Mouse (Mus musculus) urinary bladder, postnatal 36 days (tissue): ENCODE measurements at regions not wholly inside any gene's neighbourhood (a gene's known extent, or its start where the extent isn't known, plus 50 kb on each side); places are given as distances from the start of the nearest gene placed in this dataset.

Source experiments
- DNase-seq, 2 experiments: peaks; one replicate each; pipeline ENCODE4 v3.0.0; 2022; ENCODE audit warnings: low spot score in 2 of 2, mixed read lengths in 1 of 2

GRCm38 (mm10) chr8:127894284-127894683, 464.1 kb upstream of the Nrp1 start:
- DNase-seq, result no peak

DNA sequence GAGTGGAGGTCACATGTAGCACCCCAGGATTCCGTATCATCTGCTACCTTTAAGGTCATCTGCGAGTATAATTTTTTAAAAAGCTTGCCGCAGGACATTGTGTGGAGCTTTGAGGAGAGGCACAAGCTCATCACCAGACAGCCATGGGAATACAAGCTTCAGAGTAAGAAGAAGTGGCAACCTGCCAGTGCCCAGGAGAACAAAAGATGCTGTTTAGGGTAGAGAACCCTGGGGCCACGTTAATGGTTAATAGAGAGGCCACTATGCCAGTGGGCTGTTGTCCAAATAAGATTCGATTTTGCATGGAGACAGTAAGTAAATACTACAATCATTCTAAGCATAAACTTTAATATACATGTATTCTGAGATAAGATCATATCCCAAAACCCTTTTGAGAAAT, 450.0 kb upstream of the Nrp1 start:
- DNase-seq, result no peak

GRCm38 (mm10) chr8:127909580-127909979, 448.8 kb upstream of the Nrp1 start:
- DNase-seq, result no peak

GRCm38 (mm10) chr8:127914086-127914485, 444.3 kb upstream of the Nrp1 start:
- DNase-seq, result no peak

DNA sequence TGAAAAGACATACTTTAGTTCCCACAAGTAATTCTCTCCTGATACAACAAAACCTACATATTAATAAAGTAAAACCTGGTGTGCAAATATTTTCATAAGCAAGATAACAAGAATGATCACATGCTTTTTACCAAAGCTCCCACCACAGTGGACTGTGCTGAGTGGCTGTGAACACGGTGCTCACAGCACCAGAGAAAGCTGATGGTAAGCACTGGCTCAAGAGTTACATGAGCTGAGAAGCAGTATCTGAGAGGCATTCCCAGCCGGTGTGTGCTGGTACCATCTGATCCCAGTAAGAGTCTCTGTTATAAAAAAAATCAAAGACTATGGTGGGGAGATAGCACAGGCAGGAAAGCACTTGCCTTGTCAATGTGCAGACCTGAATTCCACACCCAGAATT, 443.5 kb upstream of the Nrp1 start:
- DNase-seq, result no peak

DNA sequence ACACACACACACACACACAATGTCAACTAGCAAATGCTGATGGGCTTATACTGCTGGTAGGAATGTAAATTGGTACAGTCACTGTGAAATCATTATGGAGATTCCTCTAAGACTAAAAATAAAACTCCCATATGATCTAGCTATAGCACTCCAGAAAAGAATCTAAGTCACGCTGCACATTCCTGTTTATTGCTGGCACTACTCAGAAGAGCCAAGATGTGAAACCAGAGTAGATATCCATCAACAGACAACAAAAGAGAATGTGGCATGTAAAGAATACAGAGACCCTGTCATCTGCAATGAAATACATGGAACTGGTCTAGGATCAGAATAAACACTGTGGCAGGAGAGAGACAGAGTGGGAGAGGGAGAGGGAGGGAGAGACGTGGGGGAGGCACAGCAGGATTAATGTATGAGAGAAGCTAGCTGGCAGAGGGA, 442.8 kb upstream of the Nrp1 start:
- no peak for DNase-seq

GRCm38 (mm10) chr8:127921925-127922324, 436.5 kb upstream of the Nrp1 start:
- no peak for DNase-seq

DNA sequence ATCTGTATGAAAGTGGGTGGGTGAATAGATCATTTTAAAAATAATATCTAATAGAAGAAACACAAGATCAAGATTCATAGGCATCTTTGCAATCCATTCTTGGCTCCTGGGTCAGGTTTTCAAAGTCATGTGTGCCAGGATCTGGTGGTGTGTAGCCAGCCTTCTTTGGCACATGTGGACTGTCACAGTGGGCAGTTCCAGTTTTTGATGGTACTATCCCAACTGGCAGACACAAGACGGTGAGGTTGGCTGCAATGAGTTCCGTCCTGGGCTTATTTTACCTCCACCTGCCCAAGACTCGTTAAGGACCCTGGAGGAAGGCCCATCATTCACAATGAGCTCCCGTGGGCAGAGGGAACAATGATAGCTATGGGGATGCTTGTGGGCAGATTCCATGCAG, 435.1 kb upstream of the Nrp1 start:
- no peak for DNase-seq

DNA sequence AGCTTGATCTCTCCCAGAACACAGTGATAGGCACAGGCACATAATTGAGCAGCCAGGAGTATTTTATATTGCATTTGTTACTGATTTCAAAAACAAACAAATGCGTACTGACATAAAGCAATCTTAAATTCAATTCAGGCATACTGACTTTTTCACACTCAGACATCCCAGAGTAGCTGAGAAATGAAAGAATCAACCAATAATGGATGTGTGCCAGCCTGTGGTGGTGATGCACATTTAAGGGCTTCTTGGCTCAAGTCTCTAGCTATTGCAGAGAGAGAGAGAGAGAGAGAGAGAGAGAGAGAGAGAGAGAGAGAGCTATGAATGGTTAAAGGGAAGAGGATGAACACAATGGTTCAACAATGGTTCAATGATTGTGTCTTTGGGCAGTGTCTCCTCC, 426.1 kb upstream of the Nrp1 start:
- no peak for DNase-seq

GRCm38 (mm10) chr8:127936792-127937435, 421.5 kb upstream of the Nrp1 start:
- no peak for DNase-seq

DNA sequence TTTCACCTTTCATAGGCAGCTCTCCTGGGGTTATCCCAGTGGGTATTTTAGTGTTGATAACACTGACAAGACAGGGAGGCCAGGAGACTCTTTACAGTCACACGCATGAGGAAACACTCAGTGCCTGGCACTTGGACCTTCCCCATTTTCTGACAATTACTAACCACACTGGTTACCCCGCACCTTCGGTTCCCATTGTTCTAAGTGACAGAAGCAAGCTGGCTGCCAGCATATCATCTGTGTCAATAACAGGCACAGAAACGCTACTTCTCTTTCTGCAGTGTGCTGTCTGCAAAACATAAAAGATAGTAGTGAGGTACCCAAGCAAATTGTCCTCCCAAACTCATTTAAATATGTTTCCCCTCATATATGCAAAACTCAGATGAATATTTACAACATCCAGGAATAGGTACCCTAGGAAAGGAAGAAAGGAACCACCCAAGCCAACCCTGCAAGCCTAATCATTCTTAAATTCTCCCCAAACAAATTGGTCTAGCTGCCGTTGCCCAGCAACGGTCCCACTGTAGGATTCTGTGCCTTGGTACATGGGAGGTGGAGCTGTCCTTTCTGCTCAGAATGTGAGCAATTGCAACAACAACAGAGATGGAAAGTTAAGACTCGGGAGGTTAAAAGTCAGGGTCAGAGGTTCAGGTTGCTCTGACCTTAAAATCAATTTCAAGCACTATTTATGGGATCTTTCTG, 419.0 kb upstream of the Nrp1 start:
- no peak for DNase-seq

GRCm38 (mm10) chr8:127939986-127940359, 418.4 kb upstream of the Nrp1 start:
- no peak for DNase-seq

DNA sequence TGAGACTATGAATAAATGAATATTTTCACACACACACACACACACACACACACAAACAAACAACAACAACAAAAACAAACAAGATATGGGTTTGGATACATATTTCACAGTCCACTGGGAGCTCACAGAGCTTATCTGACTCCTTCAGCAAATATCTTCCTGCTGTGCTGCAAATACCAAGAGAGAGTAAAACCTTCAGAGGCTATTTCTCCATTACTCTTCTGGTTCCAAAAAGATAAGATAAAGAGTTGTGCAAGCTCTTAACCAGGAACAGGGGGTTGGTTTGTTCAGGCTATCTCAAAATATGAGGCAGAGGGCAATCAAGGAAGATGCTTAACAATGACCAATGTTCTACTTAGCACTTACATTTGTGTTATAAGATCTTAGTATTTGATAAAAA, 416.1 kb upstream of the Nrp1 start:
- DNase-seq, result no peak

GRCm38 (mm10) chr8:127944955-127945498, 413.4 kb upstream of the Nrp1 start:
- no peak for DNase-seq

DNA sequence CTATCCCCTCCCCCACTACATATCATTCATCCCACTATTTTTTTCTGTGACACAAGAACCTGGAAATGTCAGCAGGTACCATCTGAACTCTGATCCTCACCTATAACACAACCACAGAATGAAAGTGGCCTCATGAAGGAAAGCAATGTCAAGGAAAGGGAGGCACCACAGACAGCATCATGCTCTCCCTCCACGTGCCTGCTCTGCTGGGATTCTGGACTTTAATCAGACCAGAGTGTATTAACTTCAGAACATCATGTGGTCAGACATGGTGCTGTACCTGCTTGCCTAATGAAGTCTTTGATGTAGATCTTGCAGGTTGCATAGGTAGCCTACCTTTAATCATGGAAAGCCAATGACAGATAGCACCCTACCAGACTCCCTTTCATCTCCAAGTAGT, 400.8 kb upstream of the Nrp1 start:
- DNase-seq, result no peak

- no peak for DNase-seq
Measured at GRCm38 (mm10) chr8:127958351-127959044, 399.9 kb upstream of the Nrp1 start.

- no peak for DNase-seq
Measured at GRCm38 (mm10) chr8:127962862-127963261, 395.5 kb upstream of the Nrp1 start.

GRCm38 (mm10) chr8:127963625-127964024, 394.8 kb upstream of the Nrp1 start:
- no peak for DNase-seq

DNA sequence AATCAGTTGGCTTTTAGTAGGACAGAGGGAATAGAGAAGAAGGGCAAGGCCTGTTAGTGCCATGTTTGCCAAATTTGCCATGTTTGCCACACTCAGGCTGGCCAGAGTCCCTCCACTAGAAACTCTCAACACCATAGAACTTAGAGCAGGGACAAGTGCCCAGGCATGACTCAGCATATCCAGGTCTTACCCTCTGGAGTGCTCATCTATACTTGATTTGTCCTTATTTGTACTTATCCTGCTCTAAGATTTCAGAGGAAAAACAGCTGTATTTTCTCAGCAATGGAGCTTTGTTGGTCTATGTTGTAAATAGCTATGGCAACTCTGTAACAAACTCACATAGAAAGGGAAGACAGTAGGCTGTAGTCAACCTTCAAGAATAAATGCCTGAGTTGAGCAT, 393.6 kb upstream of the Nrp1 start:
- peak in 1 of 2 experiments; percentile 2 for DNase-seq

DNA sequence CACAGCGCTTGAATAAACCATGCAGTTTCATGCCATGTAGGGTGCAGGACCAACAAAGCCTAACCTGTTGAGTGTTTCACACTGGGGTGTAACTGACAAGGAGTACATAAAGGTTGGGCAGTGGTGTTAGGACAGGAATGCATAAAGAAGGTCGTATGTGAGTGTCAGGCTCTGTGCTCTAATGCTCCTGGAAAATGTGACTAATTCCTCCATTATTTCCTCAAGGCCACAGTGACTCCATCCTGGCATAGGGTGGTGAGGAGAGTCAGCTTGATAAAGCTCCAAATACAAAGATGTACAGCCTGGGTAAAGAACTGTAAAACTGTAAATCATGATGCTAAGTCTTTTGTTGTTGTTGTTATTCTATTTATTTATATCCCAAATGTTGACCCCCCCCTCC, 393.1 kb upstream of the Nrp1 start:
- DNase-seq, result no peak

DNA sequence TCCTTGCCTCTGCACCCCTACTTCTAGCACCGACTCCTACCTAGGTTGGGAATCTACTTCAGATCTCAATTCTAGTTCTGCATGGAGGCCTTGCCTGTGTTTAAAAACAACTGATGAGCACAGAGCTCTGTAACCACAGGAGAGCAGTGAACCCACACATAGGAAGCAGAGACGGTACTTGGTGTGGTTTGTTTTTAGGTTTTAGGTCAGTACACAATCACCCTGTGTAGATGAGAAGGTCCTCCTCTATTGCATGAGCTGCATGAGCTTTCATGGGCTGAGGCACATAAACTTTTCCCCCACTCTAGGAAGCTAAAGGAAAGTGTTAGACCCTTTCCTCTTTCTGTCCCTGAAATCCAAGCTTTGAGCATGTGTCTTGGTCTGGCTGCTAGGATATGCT, 390.4 kb upstream of the Nrp1 start:
- no peak for DNase-seq

- no peak for DNase-seq
Measured at GRCm38 (mm10) chr8:127973194-127973593, 385.2 kb upstream of the Nrp1 start.

DNA sequence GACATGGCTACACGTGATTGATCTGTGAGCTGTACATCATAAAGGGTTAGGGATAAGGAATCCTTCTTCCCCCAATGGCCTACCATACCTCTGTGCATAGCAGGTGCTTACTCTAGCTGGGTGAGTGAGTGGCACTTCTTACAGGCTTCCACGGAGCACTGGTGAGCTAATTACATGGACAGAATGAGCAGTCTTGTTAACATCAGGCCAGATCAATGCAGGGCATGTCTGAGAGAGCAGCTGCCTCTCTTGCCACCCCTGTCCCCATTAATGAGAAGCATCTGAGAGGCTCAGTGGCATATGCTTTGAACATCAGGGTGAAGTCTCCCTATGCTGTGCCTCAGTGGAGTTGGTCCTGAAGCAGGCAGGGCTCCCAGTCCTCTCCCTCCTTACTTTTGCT, 380.7 kb upstream of the Nrp1 start:
- no peak for DNase-seq
